Mouse (Mus musculus) layer of hippocampus, postnatal 10 days (tissue): ENCODE measurements around the gene Agtpbp1. TPM values are rescaled to one million over a fixed set of nuclear protein-coding genes. Genes with fewer than 3 reads are reported as not detected.

Experiments used
- DNase-seq, 2 experiments: peaks; one replicate each; pipeline ENCODE4 v3.0.0; 2021; ENCODE audit warnings: low spot score in 2 of 2
- total RNA-seq, 2 experiments: library from RNA; stranded (reverse); gene quantifications; 2 replicates each; pipeline ENCODE4 v1.2.3; 2021

Gene Agtpbp1
- total RNA-seq, 2 experiments from 2014 or later: 343 to 364 TPM

- no peak for DNase-seq
Measured at GRCm38 (mm10) chr13:59536631-59537030, 48.4 kb downstream of the Agtpbp1 start.

GRCm38 (mm10) chr13:59535746-59536145, 49.3 kb downstream of the Agtpbp1 start:
- no peak for DNase-seq

DNA sequence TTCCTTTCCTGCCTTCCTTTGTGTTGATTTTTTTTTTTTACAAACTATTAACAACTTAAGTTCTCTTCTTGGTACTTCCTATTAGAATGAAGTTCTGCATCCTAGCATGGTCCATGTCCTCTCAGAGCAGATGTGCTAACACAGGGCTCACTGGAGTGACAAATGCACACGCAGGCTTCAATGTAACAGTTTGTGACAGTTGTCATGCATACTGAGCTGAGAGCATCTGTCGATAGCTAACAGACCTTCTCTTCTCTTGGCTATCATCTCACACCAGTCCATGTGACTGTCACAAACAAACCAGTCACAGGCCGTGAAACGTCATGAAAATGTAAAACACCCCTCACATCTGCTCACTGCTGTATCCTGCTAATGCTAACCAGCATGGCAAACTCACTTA, 50.7 kb downstream of the Agtpbp1 start:
- DNase-seq: no peak

DNA sequence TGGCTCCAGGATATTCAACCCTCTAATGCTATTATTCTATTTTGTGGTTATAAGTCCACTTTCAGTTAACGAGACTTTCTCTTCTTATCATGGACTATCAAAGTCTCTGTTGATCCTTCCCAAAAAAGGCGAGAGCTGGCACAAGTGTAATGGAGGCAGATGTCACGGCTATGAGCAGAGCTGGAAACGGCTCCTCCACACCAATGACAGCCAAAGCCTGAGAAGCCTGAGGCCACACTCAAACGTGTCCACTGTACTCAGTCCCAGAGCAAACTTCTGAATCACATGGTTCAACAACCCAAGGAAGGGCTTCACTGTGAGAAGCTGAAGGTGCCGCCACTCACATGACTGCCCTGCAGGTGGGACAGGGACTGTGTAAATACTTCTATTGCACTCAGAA, 51.7 kb downstream of the Agtpbp1 start:
- DNase-seq: no peak

GRCm38 (mm10) chr13:59531203-59531602, 53.8 kb downstream of the Agtpbp1 start:
- no peak for DNase-seq

GRCm38 (mm10) chr13:59530491-59530890, 54.5 kb downstream of the Agtpbp1 start:
- no peak for DNase-seq

DNA sequence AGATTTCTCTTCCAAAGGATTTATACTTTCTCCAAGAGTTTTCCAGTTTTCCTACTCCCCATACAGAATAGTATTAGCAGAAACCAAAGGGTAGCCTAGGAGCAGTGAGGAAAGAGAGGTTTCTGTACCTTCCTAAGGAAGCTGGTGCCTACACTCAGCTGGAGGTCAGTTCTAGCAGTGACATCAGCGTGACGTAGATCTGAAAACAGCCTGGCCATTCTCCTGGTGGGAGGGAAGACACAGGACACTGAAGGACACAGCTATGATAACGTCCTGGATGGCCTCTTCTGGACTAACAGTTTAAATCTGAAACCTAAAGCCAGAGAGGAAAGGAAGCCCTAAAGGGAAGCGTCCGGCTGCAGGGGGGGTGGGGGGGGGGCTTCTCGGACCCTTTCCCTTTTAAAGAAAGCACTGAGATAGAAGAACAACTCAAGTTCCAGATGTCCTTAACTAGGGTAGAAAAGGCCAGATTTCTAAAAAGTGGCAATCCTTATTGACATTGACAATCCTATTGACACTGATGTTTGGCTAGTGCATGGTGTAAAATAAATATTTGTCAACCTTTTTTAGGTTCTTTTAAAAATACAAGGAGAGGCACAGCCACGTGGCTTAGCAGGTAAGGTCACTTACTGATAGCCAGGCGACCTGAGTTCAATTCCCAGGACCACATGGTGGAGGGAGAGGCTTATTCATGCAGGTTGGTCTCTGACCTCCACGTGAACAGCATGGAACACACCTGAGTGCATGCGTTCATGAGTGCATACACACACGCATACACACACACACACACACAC, 63.6 kb downstream of the Agtpbp1 start:
- no peak for DNase-seq

DNA sequence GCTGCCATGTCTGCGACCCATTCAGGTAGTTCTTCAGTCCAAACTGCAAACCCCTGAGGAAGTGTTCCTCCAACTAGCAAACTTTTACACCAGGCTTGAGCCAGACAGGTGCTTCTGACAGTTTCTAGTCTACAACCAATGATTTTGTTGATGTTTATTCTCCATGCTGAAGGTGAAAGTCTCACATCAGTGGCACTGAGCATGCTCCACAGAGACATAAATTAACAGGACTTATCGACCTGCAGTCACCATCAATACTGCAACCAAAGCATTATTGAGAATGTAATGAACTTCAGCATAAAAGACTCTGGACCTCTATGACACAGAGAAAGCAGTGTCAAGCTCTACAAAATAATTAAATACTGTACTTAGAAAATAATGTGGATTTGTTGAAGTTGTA, 64.2 kb downstream of the Agtpbp1 start:
- DNase-seq: no peak

DNA sequence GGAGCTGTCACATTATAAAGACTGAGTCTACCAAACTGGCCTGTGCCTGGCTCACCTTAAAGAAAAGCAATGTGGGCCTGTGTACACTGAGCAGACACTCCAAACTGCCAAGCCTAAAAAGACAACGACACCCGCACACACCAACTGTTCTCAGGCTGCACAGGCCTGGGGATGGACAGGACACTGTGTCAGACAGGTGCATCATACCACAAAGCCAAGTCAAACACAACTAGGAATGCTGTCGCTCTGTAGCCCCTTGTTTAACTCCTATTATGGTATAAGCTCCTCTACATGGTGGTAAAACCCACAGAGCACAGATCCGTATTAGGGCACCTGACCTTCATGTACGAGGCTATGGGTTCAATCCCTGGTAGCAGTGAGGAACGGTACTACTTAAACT, 65.5 kb downstream of the Agtpbp1 start:
- DNase-seq: no peak

GRCm38 (mm10) chr13:59518016-59518415, 67.0 kb downstream of the Agtpbp1 start:
- DNase-seq: no peak

DNA sequence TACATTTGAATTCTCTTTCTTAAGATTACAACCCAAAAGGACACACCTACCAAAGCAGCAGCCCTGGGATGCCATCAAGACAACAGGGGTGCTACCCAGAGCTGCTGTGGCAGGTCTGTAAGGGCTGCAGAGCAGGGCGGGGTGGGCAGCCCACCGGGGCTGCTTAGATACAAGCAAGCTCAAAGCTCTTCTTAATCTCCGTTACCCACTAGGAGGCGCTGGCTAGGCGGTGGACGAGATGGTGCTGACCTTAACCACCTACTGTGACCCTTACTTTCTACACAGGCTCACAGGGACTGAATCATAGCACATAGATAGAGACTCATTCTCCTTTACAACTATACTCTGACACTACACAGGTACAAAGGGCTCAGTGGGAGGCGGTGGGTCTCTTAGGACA, 70.0 kb downstream of the Agtpbp1 start:
- DNase-seq: peak in 1 of 2 experiments; percentile 25

DNA sequence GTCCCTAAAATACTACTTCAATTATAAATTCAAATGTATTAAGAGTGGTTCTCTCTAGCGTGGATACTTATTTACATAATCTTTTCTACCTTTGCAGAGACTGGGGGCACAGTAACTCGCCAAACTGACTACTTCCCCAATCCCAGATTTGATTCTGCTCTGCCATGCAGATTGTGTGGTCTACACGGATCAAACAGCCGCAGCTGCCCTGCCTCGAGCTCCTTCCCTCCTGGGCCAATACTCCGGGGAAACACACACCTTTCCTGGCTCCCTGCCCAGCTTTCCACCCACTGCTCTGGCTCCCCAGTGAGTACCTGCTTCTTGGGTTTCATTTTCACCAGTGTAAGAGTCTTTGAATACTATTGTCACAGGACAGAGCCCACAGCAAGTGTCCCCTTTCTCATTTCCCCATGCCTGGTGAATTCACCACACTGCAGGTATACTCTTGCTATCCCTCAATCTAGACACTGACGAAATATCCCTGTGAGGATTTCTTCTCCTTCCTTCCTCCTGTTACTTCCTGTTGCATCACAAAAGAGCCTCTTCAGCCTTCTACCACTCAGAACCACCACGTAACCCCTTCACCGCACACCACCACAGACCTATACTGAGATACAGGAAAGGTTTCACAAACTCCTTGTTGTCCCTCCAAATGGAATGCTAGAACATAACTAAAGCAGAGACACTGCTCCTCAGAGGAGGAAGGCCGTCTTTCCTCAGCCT, 75.2 kb downstream of the Agtpbp1 start:
- DNase-seq: no peak

GRCm38 (mm10) chr13:59508584-59508983, 76.4 kb downstream of the Agtpbp1 start:
- DNase-seq: no peak

DNA sequence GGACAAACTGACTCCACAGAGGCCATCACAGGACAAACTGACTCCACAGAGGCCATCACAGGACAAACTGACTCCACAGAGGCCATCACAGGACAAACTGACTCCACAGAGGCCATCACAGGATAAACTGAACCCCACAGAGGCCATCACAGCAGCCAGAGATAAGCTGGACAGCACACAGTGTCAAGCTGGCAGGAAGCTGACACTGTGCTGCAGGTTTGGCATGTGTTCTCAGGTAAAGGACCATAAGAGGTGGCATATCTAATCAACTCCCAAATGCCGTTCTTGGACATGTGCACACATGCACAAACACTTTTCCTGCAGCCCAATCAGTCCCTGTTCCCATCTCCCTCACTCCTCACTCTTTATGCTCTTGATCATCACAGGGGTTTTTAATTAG, 78.6 kb downstream of the Agtpbp1 start:
- no peak for DNase-seq

DNA sequence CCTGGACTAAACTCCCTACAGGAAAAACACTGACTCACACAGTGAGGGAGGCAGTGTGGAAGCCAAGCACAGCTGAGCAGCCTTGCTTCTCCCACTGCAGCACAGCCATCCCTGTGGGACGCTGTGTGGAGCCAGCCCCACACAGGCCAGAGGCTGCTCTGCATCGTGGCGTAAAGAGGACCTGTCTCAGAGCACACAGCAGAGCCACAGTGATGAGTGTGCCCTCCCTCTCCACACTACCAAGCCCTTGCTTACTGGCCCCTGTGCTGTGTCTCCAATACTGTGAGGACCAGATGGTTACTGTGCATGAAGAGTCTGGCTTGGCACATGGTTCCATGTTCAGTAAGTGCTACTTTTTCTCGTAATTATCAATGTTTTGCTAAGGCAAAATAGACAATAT, 79.2 kb downstream of the Agtpbp1 start:
- peak; percentile 17 to 19 for DNase-seq

- DNase-seq: no peak
Measured at GRCm38 (mm10) chr13:59503581-59503980, 81.4 kb downstream of the Agtpbp1 start.

DNA sequence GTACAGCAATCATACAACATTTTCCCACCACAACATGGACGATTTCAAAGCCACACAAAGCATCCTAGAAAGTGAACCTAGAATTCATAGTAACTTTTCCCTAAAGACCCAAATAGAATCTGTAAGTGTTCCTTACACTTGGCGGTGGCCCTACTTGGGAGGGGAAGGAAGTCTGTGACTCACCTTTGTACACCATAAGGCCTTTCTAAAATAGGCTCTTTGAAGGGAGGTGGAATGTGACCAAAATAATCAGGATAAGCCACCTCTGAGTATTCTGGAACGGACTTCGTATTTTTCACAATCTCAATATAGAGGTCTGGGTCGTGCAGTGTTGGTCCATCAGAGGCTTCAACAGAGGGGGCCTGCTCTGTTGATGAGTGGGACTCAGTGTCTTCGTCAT, 85.2 kb downstream of the Agtpbp1 start:
- DNase-seq: no peak

- no peak for DNase-seq
Measured at GRCm38 (mm10) chr13:59499374-59499773, 85.7 kb downstream of the Agtpbp1 start.

DNA sequence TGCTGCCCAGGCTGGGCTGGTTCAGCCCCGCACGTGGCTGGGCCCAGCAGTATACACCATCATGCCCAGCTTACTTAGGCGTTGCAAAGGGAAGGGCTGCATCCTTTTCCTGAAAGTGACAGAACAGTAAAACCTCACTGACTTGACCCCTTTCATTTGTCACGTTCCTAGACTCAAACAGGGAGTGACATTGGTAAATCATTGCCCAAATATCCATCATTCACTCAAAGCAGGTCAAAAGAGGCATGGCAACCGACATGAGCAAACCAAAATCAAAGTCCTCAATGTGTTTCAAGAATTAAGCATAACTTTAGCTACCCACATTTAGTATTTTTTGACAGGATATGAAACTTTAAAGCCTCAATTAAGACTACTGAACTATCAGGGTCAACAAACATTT, 86.8 kb downstream of the Agtpbp1 start:
- DNase-seq: no peak

- no peak for DNase-seq
Measured at GRCm38 (mm10) chr13:59495839-59496238, 89.2 kb downstream of the Agtpbp1 start.

- no peak for DNase-seq
Measured at GRCm38 (mm10) chr13:59494619-59495262, 90.3 kb downstream of the Agtpbp1 start.

DNA sequence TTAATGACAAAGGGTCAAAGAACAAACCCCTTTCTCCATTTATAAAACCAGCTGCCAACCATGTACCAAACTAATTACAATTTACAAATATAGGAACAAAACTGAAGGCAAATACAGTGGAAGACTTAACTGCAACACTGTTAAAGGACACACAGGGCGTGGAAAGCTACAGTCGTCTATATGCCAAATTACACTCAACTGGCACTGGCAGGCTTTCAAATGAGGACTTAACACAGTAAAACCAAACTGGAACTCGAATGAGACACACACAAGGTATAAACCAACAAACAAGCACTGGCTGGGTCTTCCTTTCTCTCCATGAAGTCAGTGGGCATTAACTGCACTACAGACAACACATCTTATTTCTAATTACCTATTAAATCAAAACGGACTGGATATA, 94.3 kb downstream of the Agtpbp1 start:
- no peak for DNase-seq
